In genomic region chr2:102127791-102128387, GRCm38 (mm10) we compare ENCODE assay signal across 10 mouse cellular contexts. TPM values are rescaled to one million over a fixed set of nuclear protein-coding genes. Genes with fewer than 3 reads are reported as not detected.
DNase-seq lines count a peak whose midpoint lies in the region; ATAC-seq and TF ChIP-seq lines count a peak whose summit lies in the region.
"Had no signal": no experiment of that assay in that cellular context is flagged by ENCODE, and none has a peak within 500 bp of the region (broad histone marks: within the 10 kb centered on the region; RNA-seq: fewer than 3 reads in every experiment).

No protein-coding gene starts in this region.

- H3K9ac ChIP-seq in heart, embryonic 12.5 days, result no peak overlapping the region
- no peak overlapping the region for H3K9ac ChIP-seq in liver, embryonic 13.5 days

- H3K27me3 ChIP-seq in heart, embryonic 12.5 days (replicated peaks), result no peaks in the 10 kb centered on the region
- no peaks in the 10 kb centered on the region for H3K27me3 ChIP-seq in liver, embryonic 13.5 days

- intact Hi-C loops in left cerebral cortex, adult 2 months (cut with DNase I), result no loop called here

- no peak overlapping the region for H3K4me2 ChIP-seq in heart, embryonic 12.5 days
- H3K4me2 ChIP-seq in liver, embryonic 13.5 days, result no peak overlapping the region

- H3K4me3 ChIP-seq in left cerebral cortex, adult 2 months, result no peak overlapping the region
- no peak overlapping the region for H3K4me3 ChIP-seq in heart, embryonic 12.5 days
- no peak overlapping the region for H3K4me3 ChIP-seq in liver, embryonic 13.5 days (replicated peaks)
- H3K4me3 ChIP-seq: heart, adult 2 months had no signal

- ATAC-seq in heart, embryonic 12.5 days (ENCODE audit: insufficient number of reproducible peaks, low FRiP score), result no peak
- ATAC-seq in liver, embryonic 13.5 days (ENCODE audit: low read depth), result peak; percentile 37; the same call in 1 of the 2 replicates
- ATAC-seq in activated CD4-positive, CD25-positive, alpha-beta regulatory T cell, adult 4 months, result no peak

- no peaks in the 10 kb centered on the region for H3K36me3 ChIP-seq in heart, embryonic 12.5 days
- no peaks in the 10 kb centered on the region for H3K36me3 ChIP-seq in liver, embryonic 13.5 days

- H3K9me3 ChIP-seq in heart, embryonic 12.5 days (replicated peaks), result no peaks in the 10 kb centered on the region
- H3K9me3 ChIP-seq in liver, embryonic 13.5 days (replicated peaks), result no peaks in the 10 kb centered on the region

- H3K4me1 ChIP-seq in heart, embryonic 12.5 days (replicated peaks), result peaks cover 34% of the 10 kb centered on the region
- peaks cover 40% of the 10 kb centered on the region for H3K4me1 ChIP-seq in liver, embryonic 13.5 days (replicated peaks)

- H3K27ac ChIP-seq in left cerebral cortex, adult 2 months, result peak overlapping the region; percentile 36; the same call in 1 of the 2 replicates
- 0 out of 2 replicates have a peak overlapping the region, but pooled peaks have one; percentile 31 for H3K27ac ChIP-seq in heart, embryonic 12.5 days (ENCODE audit: poor library complexity, severe bottlenecking)
- H3K27ac ChIP-seq in liver, embryonic 13.5 days, result no peak overlapping the region
- H3K27ac ChIP-seq: heart, adult 2 months had no signal

- WGBS in heart, embryonic 12.5 days, result 53% methylated on average over 8 of the region's 8 CpGs
- WGBS in liver, embryonic 13.5 days (ENCODE audit: insufficient replicate concordance), result 66% methylated on average over 8 of the region's 8 CpGs

- DNase-seq in left cerebral cortex, adult 2 months (ENCODE audit: extremely low spot score in 1 of 2, low spot score in 2 of 2), result no peak
- DNase-seq in left cerebral cortex, adult 11 months (ENCODE audit: low spot score), result no peak
- peak; percentile 62 for DNase-seq in adrenal gland, adult 8-10 months
- DNase-seq in liver, embryonic 13.5 days, result no peak
- DNase-seq in neural tube, embryonic 10.5 days (ENCODE audit: extremely low spot score, low spot score), result no peak
- DNase-seq in cerebellum, adult 8-10 months, result no peak
- DNase-seq: retina, postnatal 1 day had no signal

- no peak for TF ChIP-seq CTCF in left cerebral cortex, adult 2 months (IDR thresholded peaks at IDR 0.05)

RNA-seq across cellular contexts. Expression of gene Ldlrad3, which starts 58.3 kb away (rescaled TPM):
- total RNA-seq in left cerebral cortex, adult 2 months (2021), result 10 to 100 TPM in 1 of 2 experiments, 1 to 10 TPM in 1; 9.1 to 10.3 TPM
- 1 to 10 TPM; 6.3 to 7.4 (median 7.0) TPM for total RNA-seq in adrenal gland, adult 8-10 months (2022)
- polyA plus RNA-seq in heart, embryonic 12.5 days (2016; fragmentation: Nextera tagmentation; extraction: Ambion mirVana), result 20.2 and 23.0 TPM in 2 replicates
- polyA plus RNA-seq in liver, embryonic 13.5 days (2015; fragmentation: Nextera tagmentation; extraction: Ambion mirVana), result 3.8 and 5.1 TPM in 2 replicates
- under 1 TPM; 0.28 to 0.70 TPM for polyA plus RNA-seq in activated CD4-positive, CD25-positive, alpha-beta regulatory T cell, adult 4 months (2017; shearing (Covaris generic))
